Mouse (Mus musculus) lung, adult 18-20 months (tissue): Measurements from ENCODE around the gene Ovol1.
A peak's percentile ranks its signal among the peaks of the same experiment; 100 is the strongest.

Experiments
- DNase-seq, 2 experiments: peaks; one replicate each; pipeline ENCODE4 v3.0.0; 2022; ENCODE audit warnings: mixed read lengths in 2 of 2

Gene Ovol1

GRCm38 (mm10) chr19:5560457-5561041, at the start of gene Ovol1:
Gene Ovol1, minus strand, starts transcription at chr19:5560646.
- peak; percentile 86 to 92 for DNase-seq

- DNase-seq: peak; percentile 92
Observed at GRCm38 (mm10) chr19:5609547-5610404, 49.3 kb upstream of the Ovol1 start, which contains the start of gene Kat5. Gene Kat5, minus strand, starts transcription at chr19:5610237.

DNA sequence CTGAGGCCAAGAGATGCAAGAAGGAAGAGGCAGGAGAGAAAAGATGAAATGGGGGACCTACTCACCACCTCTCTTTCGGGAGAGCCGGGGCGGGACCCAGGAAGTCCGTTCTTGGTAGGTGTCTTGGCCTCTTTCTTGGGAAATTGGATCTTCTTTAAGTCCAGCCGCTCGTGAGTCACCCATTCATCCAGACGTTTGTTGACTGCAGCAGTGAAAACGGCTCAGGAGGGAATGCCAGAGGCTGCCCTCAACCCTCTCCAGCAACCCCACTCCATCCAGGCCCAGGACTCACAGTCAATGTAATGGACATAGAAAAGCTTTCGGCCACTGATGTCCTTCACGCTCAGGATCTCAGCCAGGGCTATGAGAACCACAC, 48.7 kb upstream of the Ovol1 start:
- DNase-seq: no peak

- no peak for DNase-seq
Observed at GRCm38 (mm10) chr19:5608707-5609106, 48.3 kb upstream of the Ovol1 start.

DNA sequence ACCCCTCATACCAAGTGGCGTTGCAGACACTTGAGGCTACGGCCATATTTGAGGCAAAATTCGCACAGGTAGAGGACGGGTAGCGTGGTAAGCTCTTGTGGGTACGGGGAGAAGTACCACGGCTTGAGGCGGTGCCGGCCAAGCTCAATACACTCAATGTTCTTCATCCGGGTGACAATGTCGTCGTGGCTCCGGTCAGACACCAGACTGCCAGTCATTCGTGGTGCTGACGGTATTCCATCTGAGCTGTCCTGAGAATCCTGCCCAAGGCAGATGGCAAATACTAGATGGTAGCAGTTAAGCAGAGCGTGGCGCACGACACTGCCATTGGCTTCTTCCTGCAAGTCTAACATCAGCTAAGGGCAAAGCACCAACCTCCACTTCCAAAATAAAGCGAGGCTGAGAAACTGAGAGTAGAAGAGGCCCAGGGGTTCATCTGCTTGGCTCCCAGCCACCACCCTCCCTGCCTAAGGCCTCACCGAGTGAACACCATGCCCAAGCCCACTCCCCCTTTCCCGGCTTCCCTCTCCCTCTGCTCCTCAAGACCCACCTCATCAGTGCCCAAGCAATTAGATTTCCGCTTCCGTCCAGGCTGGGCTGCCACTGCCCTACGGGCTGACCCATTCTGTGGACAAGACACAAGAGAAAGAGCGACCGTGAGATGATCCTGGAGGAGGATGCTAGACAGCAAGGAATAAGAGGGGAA, 47.4 kb upstream of the Ovol1 start:
- no peak for DNase-seq

DNA sequence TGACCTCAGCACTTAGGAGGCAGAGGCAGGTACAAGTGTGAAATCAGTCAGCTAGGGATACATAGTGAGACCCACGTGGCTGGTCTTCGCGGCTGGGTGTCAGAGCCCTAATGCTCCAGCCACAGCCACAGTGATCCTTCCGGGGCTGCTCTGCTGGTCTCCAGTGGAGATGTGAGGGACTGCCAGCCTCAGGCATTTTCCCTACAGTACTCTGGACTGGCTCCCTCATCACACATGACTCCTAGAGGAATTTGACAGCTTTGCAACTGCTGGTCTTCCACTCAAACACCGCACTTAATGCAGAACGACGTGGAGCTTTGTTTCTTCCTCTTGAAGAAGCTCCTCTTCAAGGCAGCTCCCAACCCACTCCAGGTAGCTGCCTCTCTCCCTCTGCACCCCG, 45.8 kb upstream of the Ovol1 start:
- no peak for DNase-seq

GRCm38 (mm10) chr19:5605126-5605525, 44.7 kb upstream of the Ovol1 start:
- no peak for DNase-seq

GRCm38 (mm10) chr19:5603664-5604063, 43.2 kb upstream of the Ovol1 start:
- no peak for DNase-seq

DNA sequence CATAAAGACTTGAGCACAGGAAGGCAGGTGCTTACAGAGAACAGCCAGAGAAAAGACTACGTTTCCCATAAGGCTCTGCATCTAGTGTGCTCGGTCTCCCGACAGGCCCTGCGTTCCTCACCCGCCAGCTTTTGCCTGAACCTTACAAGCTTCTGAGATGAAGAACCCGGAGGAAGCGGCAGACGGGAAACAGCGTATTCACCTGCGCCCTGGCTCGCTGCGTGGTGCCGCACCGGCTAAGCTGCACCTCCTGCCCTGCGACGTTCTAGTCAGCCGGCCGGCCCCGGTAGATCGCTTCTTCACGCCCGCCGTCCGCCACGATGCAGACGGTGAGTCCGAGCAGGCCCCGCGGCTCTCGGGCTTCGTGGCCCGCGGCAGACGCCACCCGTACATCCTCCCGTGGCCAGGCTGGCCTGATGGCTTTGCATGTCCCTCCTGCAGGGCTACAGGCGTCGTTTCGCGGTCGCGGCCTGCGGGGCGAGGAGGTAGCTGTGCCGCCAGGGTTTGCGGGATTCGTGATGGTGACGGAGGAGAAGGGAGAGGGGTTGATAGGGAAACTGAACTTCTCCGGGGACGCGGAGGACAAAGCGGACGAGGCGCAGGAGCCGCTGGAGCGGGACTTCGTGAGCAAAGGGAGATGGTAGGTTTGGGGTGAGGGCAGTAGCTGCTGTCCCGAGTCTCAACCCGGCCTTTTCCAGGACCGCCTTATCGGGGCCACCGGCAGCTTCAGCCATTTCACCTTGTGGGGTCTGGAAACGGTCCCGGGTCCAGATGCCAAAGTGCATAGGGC, 41.5 kb upstream of the Ovol1 start, which contains the start of gene Rnaseh2c:
Rnaseh2c (plus strand) TSS at position 122 of the 790 bp plus-strand sequence.
- DNase-seq: peak; percentile 79 to 82

DNA sequence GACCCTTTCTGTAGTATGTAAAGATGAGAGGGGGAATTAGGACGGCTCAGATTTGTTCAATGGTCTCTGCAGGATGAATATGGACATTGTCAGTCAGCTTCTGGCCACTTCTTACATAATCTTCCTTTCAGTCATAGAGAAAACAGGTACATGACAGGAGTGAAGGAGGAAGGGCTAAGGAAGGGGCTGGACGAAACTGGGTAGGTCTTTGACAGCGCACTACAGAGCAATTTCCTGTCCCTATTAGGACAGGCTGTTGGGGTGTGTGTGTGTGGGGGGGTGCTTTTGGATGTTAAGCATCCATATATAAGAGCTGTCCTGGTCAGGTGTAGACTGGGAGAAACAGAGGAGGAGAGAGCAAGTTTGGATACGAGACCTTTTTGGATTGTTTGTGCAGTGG, 38.8 kb upstream of the Ovol1 start:
- DNase-seq: no peak

- DNase-seq: no peak
Observed at GRCm38 (mm10) chr19:5591888-5592287, 31.4 kb upstream of the Ovol1 start.

DNA sequence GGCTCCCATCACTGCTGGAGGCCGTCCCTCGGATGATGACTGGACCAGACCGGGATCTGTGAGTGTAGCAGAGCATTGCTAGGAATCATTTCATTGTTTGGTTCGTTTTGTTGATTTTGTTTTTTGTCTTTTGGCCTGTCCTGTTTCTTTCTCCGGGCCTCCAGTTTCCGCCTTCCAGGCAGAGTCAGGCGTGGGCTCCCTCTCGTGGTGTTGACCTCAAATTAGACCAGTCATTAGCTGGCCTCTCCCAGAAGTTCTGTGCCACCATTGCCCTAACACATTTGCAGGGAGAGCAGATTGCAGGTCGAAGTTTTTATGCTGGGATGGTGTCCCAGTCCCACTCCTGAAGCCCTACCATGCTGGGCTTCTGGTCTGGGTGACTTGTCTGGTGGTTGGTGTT, 28.7 kb upstream of the Ovol1 start:
- DNase-seq: no peak

DNA sequence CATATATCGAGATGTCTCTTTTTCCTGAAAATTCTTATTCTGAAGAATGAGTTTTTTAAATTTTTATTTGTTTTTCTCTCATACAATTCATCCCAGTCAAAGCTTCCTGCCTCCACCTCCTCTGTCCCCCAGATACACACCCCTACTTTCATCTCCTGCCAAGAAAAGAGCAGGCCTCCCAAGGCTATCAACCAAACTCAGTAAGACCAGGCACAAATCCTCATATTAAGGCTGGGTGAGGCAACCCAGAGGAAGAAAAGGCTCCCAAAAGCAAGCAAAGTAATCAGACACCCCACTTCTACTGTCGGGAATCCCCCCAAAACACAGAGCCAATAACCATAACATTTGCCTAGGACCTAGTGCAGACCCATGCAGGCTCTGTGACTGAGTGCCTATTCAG, 21.5 kb upstream of the Ovol1 start:
- no peak for DNase-seq

GRCm38 (mm10) chr19:5580776-5581175, 20.3 kb upstream of the Ovol1 start:
- no peak for DNase-seq

- no peak for DNase-seq
Observed at GRCm38 (mm10) chr19:5579971-5580370, 19.5 kb upstream of the Ovol1 start.

- no peak for DNase-seq
Observed at GRCm38 (mm10) chr19:5575336-5575735, 14.9 kb upstream of the Ovol1 start.

DNA sequence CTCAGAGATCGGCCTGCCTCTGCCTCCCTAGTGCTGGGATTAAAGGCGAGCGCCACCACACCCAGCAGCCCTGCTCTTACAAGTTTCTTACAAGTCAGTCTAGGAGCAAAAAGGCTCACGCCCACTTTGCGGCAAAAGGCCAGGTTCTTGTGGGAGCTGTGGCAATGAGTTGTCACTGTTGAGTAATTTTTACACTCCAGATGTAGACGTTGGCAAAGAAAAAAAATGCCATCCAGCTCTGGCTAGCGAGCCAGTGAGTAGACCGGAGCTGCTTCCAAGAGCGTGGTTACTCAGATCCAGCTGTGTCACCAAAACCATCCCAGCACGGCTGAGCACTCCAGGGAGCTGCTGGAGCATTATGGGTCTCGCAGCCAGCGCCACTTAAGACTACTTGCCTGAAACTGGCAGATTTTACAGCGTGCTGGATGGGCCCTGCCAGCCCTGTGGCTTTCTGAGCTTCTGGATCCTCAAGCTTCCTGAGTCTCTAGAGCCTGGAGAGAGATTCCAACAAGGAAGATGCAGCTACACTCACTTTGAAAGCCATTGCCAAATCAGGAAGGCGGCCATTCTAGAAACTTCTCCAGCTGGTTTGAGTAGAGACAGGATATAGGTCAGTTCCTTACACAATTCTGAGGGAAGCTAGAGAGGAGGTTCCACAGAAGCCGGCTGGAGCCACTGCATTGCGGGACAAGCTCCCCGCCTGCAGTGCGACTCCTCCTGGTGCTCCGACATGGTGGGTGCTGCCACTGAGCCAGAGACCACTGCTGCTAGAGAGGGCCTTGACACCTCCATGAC, 12.1 kb upstream of the Ovol1 start:
- DNase-seq: peak; percentile 86 to 87

DNA sequence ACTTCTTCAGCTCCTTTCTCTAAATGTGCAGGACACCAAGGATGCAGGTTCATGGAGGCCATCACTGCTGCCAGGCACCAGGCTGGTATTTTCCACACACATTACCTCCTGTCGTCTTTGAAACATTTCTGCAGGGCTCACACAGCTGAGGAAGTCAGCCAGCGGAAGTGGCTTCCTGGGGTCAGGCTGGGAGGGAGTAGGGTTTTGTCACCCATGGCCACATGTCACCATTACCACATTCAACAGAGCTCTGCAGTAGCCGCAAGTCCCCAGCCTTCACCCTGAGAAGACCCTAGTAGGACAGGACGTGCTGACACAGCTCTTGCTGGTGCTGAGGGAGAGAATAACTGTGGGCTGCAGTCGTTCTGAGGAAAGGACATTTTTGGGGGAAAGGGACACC, 11.4 kb upstream of the Ovol1 start:
- DNase-seq: peak in 1 of 2 experiments; percentile 51

GRCm38 (mm10) chr19:5570353-5571246, 10.2 kb upstream of the Ovol1 start:
- DNase-seq: no peak

DNA sequence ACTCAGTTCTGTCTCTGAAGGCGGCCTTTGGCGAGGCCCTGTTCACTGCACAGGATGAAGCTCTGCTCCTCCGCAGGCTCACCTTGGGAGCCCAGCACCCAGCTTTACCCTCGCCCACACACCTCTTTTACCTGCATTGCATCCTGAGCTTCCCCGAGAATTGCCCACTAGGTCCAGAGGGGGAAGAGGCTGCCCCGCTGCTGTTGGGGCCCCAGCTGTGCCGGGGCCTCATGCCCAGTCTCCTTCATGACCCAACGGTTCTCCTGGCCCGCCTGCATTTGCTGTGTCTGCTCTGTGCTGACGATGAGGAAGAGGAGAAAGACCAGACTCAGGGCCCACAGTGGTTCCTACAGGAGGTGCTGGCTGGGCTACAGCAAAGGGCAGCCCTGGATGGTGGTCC, 9.1 kb upstream of the Ovol1 start:
- DNase-seq: no peak
